Mouse (Mus musculus): ENCODE results near the gene Stk4. TPM values are rescaled to one million over a fixed set of nuclear protein-coding genes. Genes with fewer than 3 reads are reported as not detected.

The Stk4 gene
- polyA plus RNA-seq, 1 experiment from 2014 or later = 39.9 TPM

DNA sequence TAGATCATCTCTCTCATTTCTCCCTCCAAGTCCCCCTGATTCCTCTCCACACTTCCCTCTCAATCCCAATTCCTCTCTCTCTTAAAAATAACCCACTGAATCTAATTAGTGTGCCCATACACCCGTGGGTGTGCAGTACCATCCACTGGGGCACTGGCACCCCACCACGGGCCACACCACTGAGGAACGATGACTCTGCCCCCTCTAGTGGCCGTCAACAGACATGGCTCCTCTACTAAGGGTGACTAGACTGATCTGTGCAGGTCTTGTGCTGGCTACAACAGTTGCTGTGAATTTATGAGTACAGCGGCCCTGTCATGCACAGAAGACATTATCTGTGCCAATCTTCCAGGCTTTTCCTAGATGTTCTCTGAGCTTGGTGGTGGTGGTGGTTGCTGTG, 118.6 kb downstream of the Stk4 start:
- H3K9ac ChIP-seq (ENCODE audit: low read length) = no peak overlapping the region
- no peak overlapping the region for H3K27ac ChIP-seq (ENCODE audit: low read depth, low read length)
- no peak overlapping the region for H3K4me3 ChIP-seq (ENCODE audit: low read depth, low read length)
- WGBS = 26% methylated on average over 5 of the region's 5 CpGs
- H3K36me3 ChIP-seq (ENCODE audit: control insufficient read depth, insufficient read depth, low read length) = no peaks in the 10 kb centered on the region
- H3K9me3 ChIP-seq (ENCODE audit: control insufficient read depth, low read length) = no peaks in the 10 kb centered on the region
- 0 out of 2 replicates have a peak, but pooled peaks cover 2% of the 10 kb centered on the region for H3K4me1 ChIP-seq (replicated peaks; ENCODE audit: control insufficient read depth, insufficient read depth, low read length)
- no peaks in the 10 kb centered on the region for H3K27me3 ChIP-seq (ENCODE audit: control insufficient read depth, insufficient read depth, low read length)
- DNase-seq (ENCODE audit: low spot score) (no peak), ATAC-seq (replicated peaks; ENCODE audit: low FRiP score) (no peak)
- no peak overlapping the region for H3K4me2 ChIP-seq (ENCODE audit: low read depth, low read length, severe bottlenecking)

DNA sequence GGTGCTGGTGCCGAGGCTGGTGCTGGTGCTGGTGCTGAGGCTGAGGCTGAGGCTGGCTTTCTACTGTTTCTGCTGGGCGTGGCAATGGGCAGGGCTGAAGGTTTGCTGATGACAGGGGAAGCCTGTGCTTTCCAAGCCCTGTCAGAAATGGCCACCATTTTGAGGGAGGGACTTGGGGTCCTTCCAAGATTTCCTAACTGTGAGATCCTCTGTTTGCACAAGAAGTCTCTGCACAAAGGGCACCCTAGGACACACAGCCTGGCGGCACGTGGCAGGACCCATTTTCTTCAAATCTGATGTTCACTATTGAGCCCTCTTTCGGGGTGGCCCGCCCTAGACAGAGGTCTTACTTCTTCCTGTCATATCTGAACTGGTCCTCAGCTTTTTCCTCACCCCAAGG, 120.5 kb downstream of the Stk4 start, which contains the start of gene Wfdc12:
Wfdc12 (minus strand) TSS at position 33 of the 400 bp plus-strand sequence.
- Histone ChIP-seq H3K9ac (ENCODE audit: low read length) (no peak within 1 kb of the TSS), H3K4me2 (ENCODE audit: low read depth, low read length, severe bottlenecking) (no peak within 1 kb of the TSS), H3K36me3 (ENCODE audit: control insufficient read depth, insufficient read depth, low read length) (no peaks in the 10 kb centered on the region), H3K27ac (ENCODE audit: low read depth, low read length) (no peak within 1 kb of the TSS), H3K4me1 (replicated peaks; ENCODE audit: control insufficient read depth, insufficient read depth, low read length) (no peaks in the 10 kb centered on the region), H3K9me3 (ENCODE audit: control insufficient read depth, low read length) (no peaks in the 10 kb centered on the region), H3K4me3 (ENCODE audit: low read depth, low read length) (no peak within 1 kb of the TSS), H3K27me3 (ENCODE audit: control insufficient read depth, insufficient read depth, low read length) (no peaks in the 10 kb centered on the region)
- no peak for ATAC-seq (replicated peaks; ENCODE audit: low FRiP score)
- DNase-seq (ENCODE audit: low spot score) = no peak
- WGBS = 86% methylated on average over 6 of the region's 6 CpGs

DNA sequence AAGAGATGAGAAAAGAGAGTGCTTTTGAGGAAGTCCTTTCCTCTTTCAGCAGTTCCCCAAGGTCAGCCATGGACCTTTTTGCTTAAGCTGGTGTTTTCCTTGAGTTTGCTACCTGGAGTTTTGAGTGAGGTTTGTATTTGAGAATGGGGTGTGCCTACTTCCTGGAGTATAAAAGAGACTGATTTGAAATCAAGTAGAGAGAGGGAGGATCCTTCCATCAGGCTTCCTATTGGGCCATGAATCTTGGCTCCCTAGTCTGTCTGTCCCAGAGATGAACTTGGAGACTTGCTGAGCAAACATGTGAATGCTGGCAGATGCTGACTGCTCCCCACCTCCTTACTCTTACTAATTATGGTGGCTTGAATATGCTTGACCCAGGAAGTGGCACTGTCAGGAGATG, 122.2 kb downstream of the Stk4 start:
- no peaks in the 10 kb centered on the region for H3K27me3 ChIP-seq (ENCODE audit: control insufficient read depth, insufficient read depth, low read length)
- H3K27ac ChIP-seq (ENCODE audit: low read depth, low read length) = no peak overlapping the region
- H3K36me3 ChIP-seq (ENCODE audit: control insufficient read depth, insufficient read depth, low read length) = no peaks in the 10 kb centered on the region
- no peak overlapping the region for H3K4me2 ChIP-seq (ENCODE audit: low read depth, low read length, severe bottlenecking)
- no peak overlapping the region for H3K4me3 ChIP-seq (ENCODE audit: low read depth, low read length)
- H3K9me3 ChIP-seq (ENCODE audit: control insufficient read depth, low read length) = no peaks in the 10 kb centered on the region
- DNase-seq (ENCODE audit: low spot score) = no peak
- no peaks in the 10 kb centered on the region for H3K4me1 ChIP-seq (replicated peaks; ENCODE audit: control insufficient read depth, insufficient read depth, low read length)
- ATAC-seq (replicated peaks; ENCODE audit: low FRiP score) = no peak
- no peak overlapping the region for H3K9ac ChIP-seq (ENCODE audit: low read length)

DNA sequence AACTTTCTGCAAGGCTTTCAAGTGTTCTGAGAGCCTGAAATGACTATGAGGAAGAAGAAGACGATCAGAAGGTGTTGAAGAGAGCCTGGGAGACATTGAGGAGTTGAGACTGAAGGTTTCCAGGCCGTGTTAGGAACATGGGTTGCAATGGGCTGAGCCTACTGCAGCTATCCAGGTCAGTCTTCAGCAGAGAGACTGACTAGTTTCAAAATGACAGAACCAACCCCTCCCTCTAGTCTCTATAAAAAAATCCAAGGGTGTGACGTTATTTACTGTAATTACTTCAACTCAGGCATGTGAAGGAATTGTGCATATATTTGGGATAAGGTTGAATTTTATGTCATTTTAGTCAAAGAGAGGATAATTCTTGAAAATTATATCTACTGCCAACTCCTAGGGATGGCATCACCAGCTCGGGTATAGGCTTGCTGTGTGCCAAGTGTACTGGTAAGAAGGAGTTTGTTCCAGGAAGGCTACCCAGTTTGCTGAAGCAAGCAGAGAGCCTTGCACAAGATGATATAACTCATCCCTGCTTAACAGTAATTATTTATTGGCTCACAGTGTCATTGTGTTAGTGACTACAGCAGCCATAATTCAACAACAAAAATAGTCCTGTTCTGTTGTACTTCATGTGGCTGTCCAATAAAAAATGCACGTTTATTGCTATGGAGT, 125.0 kb downstream of the Stk4 start:
- 81% methylated on average over 5 of the region's 5 CpGs for WGBS
- Histone ChIP-seq H3K9me3 (ENCODE audit: control insufficient read depth, low read length) (no peaks in the 10 kb centered on the region), H3K27ac (ENCODE audit: low read depth, low read length) (no peak overlapping the region), H3K4me1 (replicated peaks; ENCODE audit: control insufficient read depth, insufficient read depth, low read length) (no peaks in the 10 kb centered on the region), H3K9ac (ENCODE audit: low read length) (no peak overlapping the region), H3K27me3 (ENCODE audit: control insufficient read depth, insufficient read depth, low read length) (no peaks in the 10 kb centered on the region), H3K4me3 (ENCODE audit: low read depth, low read length) (no peak overlapping the region), H3K36me3 (ENCODE audit: control insufficient read depth, insufficient read depth, low read length) (no peaks in the 10 kb centered on the region), H3K4me2 (ENCODE audit: low read depth, low read length, severe bottlenecking) (no peak overlapping the region)
- no peak for ATAC-seq (replicated peaks; ENCODE audit: low FRiP score)
- DNase-seq (ENCODE audit: low spot score) = no peak

DNA sequence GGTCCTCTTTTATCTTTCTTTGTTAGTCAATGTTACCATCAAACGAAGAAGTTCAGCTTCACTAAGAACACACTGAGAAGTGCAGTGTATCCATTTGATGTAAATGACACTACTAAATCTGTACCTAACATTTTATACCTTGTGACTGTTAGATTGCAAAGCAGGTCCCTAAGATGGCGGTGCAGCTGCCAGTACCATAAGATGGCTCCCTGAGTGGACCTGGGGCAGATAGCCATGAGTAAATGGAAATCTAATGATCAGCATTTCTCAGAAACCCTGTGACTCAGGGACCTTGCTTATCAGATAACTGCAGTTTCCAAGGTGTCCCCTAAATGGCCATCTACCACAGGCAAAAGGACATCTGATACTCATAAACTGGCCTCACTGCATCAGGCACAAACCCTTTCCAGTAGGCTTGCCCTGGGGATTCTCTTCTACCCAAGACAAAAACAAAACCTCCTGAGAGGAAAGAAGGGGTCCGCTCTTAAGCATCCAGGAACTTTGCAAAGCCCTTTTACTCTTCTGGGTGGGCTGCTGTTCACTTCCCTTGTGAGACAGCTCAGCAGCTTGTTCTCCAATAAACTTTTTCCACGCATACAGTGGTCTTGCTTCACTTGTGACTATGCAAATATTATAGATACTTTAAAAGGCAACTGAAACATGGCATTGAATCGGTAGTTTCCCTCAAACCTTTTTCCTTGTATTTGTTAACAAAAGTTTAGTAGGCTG, 126.0 kb downstream of the Stk4 start:
- Histone ChIP-seq H3K27ac (ENCODE audit: low read depth, low read length) (no peak overlapping the region), H3K36me3 (ENCODE audit: control insufficient read depth, insufficient read depth, low read length) (no peaks in the 10 kb centered on the region), H3K9me3 (ENCODE audit: control insufficient read depth, low read length) (no peaks in the 10 kb centered on the region), H3K9ac (ENCODE audit: low read length) (no peak overlapping the region), H3K27me3 (ENCODE audit: control insufficient read depth, insufficient read depth, low read length) (no peaks in the 10 kb centered on the region), H3K4me1 (replicated peaks; ENCODE audit: control insufficient read depth, insufficient read depth, low read length) (no peaks in the 10 kb centered on the region), H3K4me3 (ENCODE audit: low read depth, low read length) (no peak overlapping the region), H3K4me2 (ENCODE audit: low read depth, low read length, severe bottlenecking) (no peak overlapping the region)
- 85% methylated on average over 5 of the region's 5 CpGs for WGBS
- ATAC-seq (replicated peaks; ENCODE audit: low FRiP score) (no peak), DNase-seq (ENCODE audit: low spot score) (no peak)

DNA sequence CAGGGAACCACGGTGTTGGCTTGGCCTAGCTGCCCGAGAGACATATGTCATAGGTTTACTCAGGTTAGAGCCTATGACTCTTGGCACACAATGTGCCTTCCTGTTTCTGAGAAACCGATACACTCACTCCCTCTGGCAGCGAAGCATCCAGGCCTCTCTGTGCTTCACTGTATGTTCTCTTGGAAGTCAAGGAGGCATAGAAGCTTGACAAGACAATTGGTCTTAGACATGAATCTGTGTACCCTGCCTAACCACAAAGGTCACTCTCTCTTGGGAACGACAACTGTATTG, 126.5 kb downstream of the Stk4 start:
- no peak overlapping the region for H3K27ac ChIP-seq (ENCODE audit: low read depth, low read length)
- H3K4me3 ChIP-seq (ENCODE audit: low read depth, low read length) = no peak overlapping the region
- H3K27me3 ChIP-seq (ENCODE audit: control insufficient read depth, insufficient read depth, low read length) = no peaks in the 10 kb centered on the region
- no peaks in the 10 kb centered on the region for H3K36me3 ChIP-seq (ENCODE audit: control insufficient read depth, insufficient read depth, low read length)
- 89% methylated on average over 5 of the region's 5 CpGs for WGBS
- no peak for ATAC-seq (replicated peaks; ENCODE audit: low FRiP score)
- no peak overlapping the region for H3K4me2 ChIP-seq (ENCODE audit: low read depth, low read length, severe bottlenecking)
- no peaks in the 10 kb centered on the region for H3K9me3 ChIP-seq (ENCODE audit: control insufficient read depth, low read length)
- no peak for DNase-seq (ENCODE audit: low spot score)
- no peak overlapping the region for H3K9ac ChIP-seq (ENCODE audit: low read length)
- no peaks in the 10 kb centered on the region for H3K4me1 ChIP-seq (replicated peaks; ENCODE audit: control insufficient read depth, insufficient read depth, low read length)

DNA sequence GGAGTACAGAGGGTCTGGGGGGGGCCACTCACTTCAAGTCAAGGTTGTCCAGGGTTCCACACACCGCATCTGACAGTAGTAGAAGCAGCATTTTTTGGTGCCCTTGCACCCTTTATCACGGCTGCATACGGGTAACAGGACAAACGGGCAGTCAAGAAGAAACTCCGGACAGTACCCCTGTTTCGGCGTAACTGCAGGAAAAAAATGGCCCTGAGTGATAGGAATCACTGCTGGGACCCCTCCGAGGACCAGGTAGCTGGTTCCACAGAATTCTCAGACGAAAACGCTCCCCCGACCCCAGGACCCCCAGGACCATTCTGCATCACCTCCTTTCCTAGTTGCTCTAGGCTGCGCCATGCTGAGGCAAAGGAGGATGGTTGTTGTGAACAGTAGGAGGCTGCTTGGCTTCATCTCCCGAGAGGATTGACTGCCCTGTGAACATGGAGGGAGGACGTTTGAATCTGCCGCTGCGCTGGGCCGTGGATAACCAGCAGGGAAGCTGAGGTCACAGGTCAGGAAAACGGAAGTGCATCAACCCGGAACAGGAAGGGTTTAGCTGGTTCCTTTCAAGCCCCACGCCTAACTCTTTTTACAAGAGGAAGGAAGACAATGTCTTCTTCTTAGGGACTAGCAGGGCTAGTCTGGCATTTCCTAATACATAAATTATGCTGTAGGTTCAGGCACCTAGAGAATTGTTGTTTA, 129.7 kb downstream of the Stk4 start, which contains the start of gene Wfdc15a:
Wfdc15a (minus strand) TSS at position 505 of the 702 bp plus-strand sequence.
- DNase-seq (ENCODE audit: low spot score) (no peak), ATAC-seq (replicated peaks; ENCODE audit: low FRiP score) (no peak)
- no peak within 1 kb of the TSS for H3K4me3 ChIP-seq (ENCODE audit: low read depth, low read length)
- no peak within 1 kb of the TSS for H3K27ac ChIP-seq (ENCODE audit: low read depth, low read length)
- no peaks in the 10 kb centered on the region for H3K27me3 ChIP-seq (ENCODE audit: control insufficient read depth, insufficient read depth, low read length)
- no peaks in the 10 kb centered on the region for H3K9me3 ChIP-seq (ENCODE audit: control insufficient read depth, low read length)
- H3K4me2 ChIP-seq (ENCODE audit: low read depth, low read length, severe bottlenecking) = no peak within 1 kb of the TSS
- H3K9ac ChIP-seq (ENCODE audit: low read length) = no peak within 1 kb of the TSS
- no peaks in the 10 kb centered on the region for H3K4me1 ChIP-seq (replicated peaks; ENCODE audit: control insufficient read depth, insufficient read depth, low read length)
- 82% methylated on average over 20 of the region's 20 CpGs for WGBS
- no peaks in the 10 kb centered on the region for H3K36me3 ChIP-seq (ENCODE audit: control insufficient read depth, insufficient read depth, low read length)
